Mouse (Mus musculus) ES-Bruce4 (cell line): Measurements from ENCODE around the gene Timd2. TPM values are rescaled to one million over a fixed set of nuclear protein-coding genes. Genes with fewer than 3 reads are reported as not detected.

Experiments
- H3K27ac ChIP-seq: 2 replicates; pipeline ENCODE4 v1.5.1; 2012; ENCODE audit warnings: low read length, inconsistent platforms; ENCODE audit not compliant: insufficient read depth
- H3K27me3 ChIP-seq: 2 replicates; pipeline ENCODE4 v1.6.1; 2012; ENCODE audit warnings: mild to moderate bottlenecking, low read length, inconsistent platforms; ENCODE audit not compliant: control insufficient read depth, poor library complexity, insufficient read depth, severe bottlenecking
- H3K36me3 ChIP-seq: 2 replicates; pipeline ENCODE4 v1.6.1; 2012; ENCODE audit warnings: inconsistent platforms, mild to moderate bottlenecking, low read length, moderate library complexity; ENCODE audit not compliant: control insufficient read depth, poor library complexity, insufficient read depth, severe bottlenecking
- H3K4me1 ChIP-seq: one replicate; pipeline ENCODE4 v1.8.1; 2011; ENCODE audit warnings: low read length; ENCODE audit not compliant: control insufficient read depth, insufficient read depth
- H3K4me3 ChIP-seq: 2 replicates; pipeline ENCODE4 v1.5.1; 2011; ENCODE audit warnings: low read depth, mild to moderate bottlenecking, low read length
- H3K9ac ChIP-seq: 2 replicates; pipeline ENCODE4 v1.6.1; 2012; ENCODE audit warnings: low read depth, mild to moderate bottlenecking, inconsistent platforms; ENCODE audit not compliant: poor library complexity, severe bottlenecking
- H3K9me3 ChIP-seq: replicated peaks from 2 replicates; pipeline ENCODE4 v1.6.1; 2012; ENCODE audit warnings: mild to moderate bottlenecking, low read length, inconsistent platforms; ENCODE audit not compliant: control insufficient read depth, poor library complexity, insufficient read depth, severe bottlenecking
- CTCF ChIP-seq: IDR thresholded peaks from one replicate; pipeline ENCODE4 v1.8.1; 2011; ENCODE audit warnings: low read depth, low read length
- EP300 ChIP-seq: IDR thresholded peaks from 2 replicates; pipeline ENCODE4 v1.6.1; 2011; ENCODE audit warnings: low read depth, low read length; ENCODE audit not compliant: insufficient read depth
- POLR2A ChIP-seq: IDR thresholded peaks from one replicate; pipeline ENCODE4 v1.8.1; 2011; ENCODE audit warnings: low read length; ENCODE audit not compliant: insufficient read depth
- polyA plus RNA-seq: library from polyadenylated mRNA; stranded (reverse); fragments of >200 nt; gene quantifications from 2 replicates; pipeline ENCODE4 v1.2.4, GENCODE M21; 2011; ENCODE audit warnings: low read depth; ENCODE audit not compliant: missing spikeins, insufficient read depth, insufficient read length

The Timd2 gene
- polyA plus RNA-seq, 1 experiment, result not detected

- TF ChIP-seq POLR2A (no peak), EP300 (no peak), CTCF (no peak)
- H3K9ac ChIP-seq, result no peak overlapping the region
- H3K27me3 ChIP-seq, result no peaks in the 10 kb centered on the region
- H3K9me3 ChIP-seq, result no peaks in the 10 kb centered on the region
- no peaks in the 10 kb centered on the region for H3K36me3 ChIP-seq
- no peaks in the 10 kb centered on the region for H3K4me1 ChIP-seq
- no peak overlapping the region for H3K4me3 ChIP-seq
- H3K27ac ChIP-seq, result no peak overlapping the region
Measured at GRCm38 (mm10) chr11:46619929-46620328, 86.9 kb downstream of the Timd2 start.

Other genes starting within 250 kb of the Timd2 start
- not detected in 2 replicates for gene Gm12169, start 182.8 kb downstream of the Timd2 start, polyA plus RNA-seq
- gene BC053393, start 135.5 kb downstream of the Timd2 start, polyA plus RNA-seq, result not detected in 2 replicates
- not detected in 2 replicates for gene Dppa1, start 77.8 kb downstream of the Timd2 start, polyA plus RNA-seq
- not detected in 2 replicates for gene Havcr1, start 28.0 kb upstream of the Timd2 start, polyA plus RNA-seq
- not detected in 2 replicates for gene Timd4, start 103.7 kb upstream of the Timd2 start, polyA plus RNA-seq